Mouse (Mus musculus): ENCODE data around the gene Endod1.

- TF ChIP-seq CTCF (IDR thresholded peaks at IDR 0.05; ENCODE audit: borderline replicate concordance, control insufficient read depth, extremely low read depth, insufficient read depth, low read length, poor library complexity): no peak
- TF ChIP-seq POLR2A (IDR thresholded peaks at IDR 0.05; ENCODE audit: control insufficient read depth, extremely low read depth, insufficient read depth, low read length, poor library complexity): no peak
These were observed 17.6 kb upstream of the Endod1 start for GRCm38 (mm10) chr9:14398946-14399345.
